Comparison of ENCODE assay signal across 33 mouse cellular contexts in the genomic region with DNA sequence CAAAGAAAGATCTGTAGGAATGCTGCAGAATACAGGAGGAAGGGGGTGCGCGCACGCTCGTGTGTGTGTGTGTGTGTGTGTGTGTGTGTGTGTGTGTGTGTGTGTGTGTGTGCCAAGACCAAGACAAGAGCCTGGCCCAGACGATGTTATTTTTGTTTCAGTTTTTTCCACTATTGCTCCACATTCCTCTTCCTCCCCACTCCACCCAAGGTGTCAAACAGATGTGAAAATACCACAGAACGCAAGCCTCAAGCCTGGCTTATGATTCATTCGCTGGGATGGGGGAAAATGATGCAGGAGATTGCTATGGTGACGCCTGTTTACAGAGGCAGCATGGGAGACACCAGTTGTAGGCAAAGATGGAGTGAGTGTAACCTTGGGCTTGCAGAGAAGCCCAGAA. TPM values are rescaled to one million over a fixed set of nuclear protein-coding genes. Genes with fewer than 3 reads are reported as not detected.
DNase-seq lines count a peak whose midpoint lies in the region; ATAC-seq and TF ChIP-seq lines count a peak whose summit lies in the region.
"Had no signal": no experiment of that assay in that cellular context is flagged by ENCODE, and none has a peak within 500 bp of the region (broad histone marks: within the 10 kb centered on the region; RNA-seq: fewer than 3 reads in every experiment).

No protein-coding gene starts in this region.

- ATAC-seq in stomach, postnatal 0 days (ENCODE audit: low FRiP score, low TSS enrichment), result no peak
- ATAC-seq: activated CD4-positive, CD25-positive, alpha-beta regulatory T cell, adult 4 months; forebrain, embryonic 15.5 days; intestine, embryonic 16.5 days; liver, postnatal 0 days had no signal

- H3K9me3 ChIP-seq in stomach, postnatal 0 days (ENCODE audit: control insufficient read depth, low read length), result no peaks in the 10 kb centered on the region
- H3K9me3 ChIP-seq: forebrain, embryonic 10.5 days; forebrain, embryonic 15.5 days; heart, embryonic 10.5 days; heart, embryonic 15.5 days; neural tube, embryonic 15.5 days had no signal

- no peak overlapping the region for H3K9ac ChIP-seq in stomach, postnatal 0 days (ENCODE audit: low read length)
- H3K9ac ChIP-seq: forebrain, embryonic 15.5 days; heart, embryonic 15.5 days; hindbrain, embryonic 13.5 days; liver, postnatal 0 days; neural tube, embryonic 15.5 days had no signal

- 65% methylated on average over 8 of the region's 8 CpGs for WGBS in stomach, postnatal 0 days

- H3K36me3 ChIP-seq in stomach, postnatal 0 days (ENCODE audit: control insufficient read depth, insufficient read depth, low read length), result no peaks in the 10 kb centered on the region
- H3K36me3 ChIP-seq: forebrain, embryonic 10.5 days; forebrain, embryonic 15.5 days; heart, embryonic 15.5 days; hindbrain, embryonic 13.5 days; neural tube, embryonic 15.5 days had no signal

- TF ChIP-seq EP300 in stomach, postnatal 0 days (optimal IDR thresholded peaks at IDR 0.05), result no peak

- H3K27me3 ChIP-seq in stomach, postnatal 0 days (ENCODE audit: control insufficient read depth, insufficient read depth, low read length), result no peaks in the 10 kb centered on the region
- H3K27me3 ChIP-seq: forebrain, embryonic 15.5 days; heart, embryonic 15.5 days; hindbrain, embryonic 13.5 days; neural tube, embryonic 15.5 days had no signal

- no peaks in the 10 kb centered on the region for H3K4me1 ChIP-seq in stomach, postnatal 0 days (replicated peaks; ENCODE audit: control insufficient read depth, insufficient read depth)
- H3K4me1 ChIP-seq: forebrain, embryonic 15.5 days; heart, embryonic 15.5 days; hindbrain, embryonic 13.5 days; neural tube, embryonic 15.5 days had no signal

- peak; percentile 58 for DNase-seq in heart, adult 11 months
- DNase-seq in heart, postnatal 4 days, result no peak
- peak; percentile 63 for DNase-seq in right cerebral cortex, adult 18-20 months
- DNase-seq in right cerebral cortex, postnatal 10 days (ENCODE audit: low spot score in 2 of 2), result no peak
- peak; percentile 89 for DNase-seq in brain, adult 2 months (ENCODE audit: low read depth, low spot score)
- peak; percentile 64 for DNase-seq in telencephalon, adult 2 months (ENCODE audit: low read depth, low spot score)
- DNase-seq in stomach, postnatal 0 days (ENCODE audit: low spot score), result no peak
- DNase-seq: adrenal gland, adult 2 months; adrenal gland, postnatal 36 days; B cell, adult 2 months; cerebellum, adult 2 months; cerebellum, postnatal 14 days; gastrocnemius, postnatal 14 days; kidney, adult 8-10 months; kidney, postnatal 4 days; layer of hippocampus, adult 9-11 months; liver, postnatal 0 days; lung, postnatal 10 days; midbrain, embryonic 14.5 days; spleen, adult 18-20 months had no signal

- no peak overlapping the region for H3K4me2 ChIP-seq in stomach, postnatal 0 days (replicated peaks; ENCODE audit: low read depth)
- H3K4me2 ChIP-seq: forebrain, embryonic 15.5 days; heart, embryonic 15.5 days; hindbrain, embryonic 13.5 days; liver, embryonic 11.5 days; neural tube, embryonic 15.5 days had no signal

- H3K27ac ChIP-seq in stomach, postnatal 0 days (replicated peaks), result no peak overlapping the region
- H3K27ac ChIP-seq: forebrain, embryonic 10.5 days; forebrain, embryonic 15.5 days; heart, embryonic 10.5 days; heart, embryonic 15.5 days; hindbrain, embryonic 13.5 days; kidney, postnatal 0 days; macrophage; neural tube, embryonic 15.5 days had no signal

- no peak for TF ChIP-seq CTCF in stomach, postnatal 0 days (IDR thresholded peaks at IDR 0.05; ENCODE audit: low read depth)

- no peak overlapping the region for H3K4me3 ChIP-seq in stomach, postnatal 0 days (ENCODE audit: low read depth, low read length)
- H3K4me3 ChIP-seq: forebrain, embryonic 10.5 days; forebrain, embryonic 15.5 days; heart, embryonic 10.5 days; heart, embryonic 15.5 days; hindbrain, embryonic 13.5 days; neural tube, embryonic 15.5 days had no signal

RNA-seq across cellular contexts. Expression of a gene that starts 46.2 kb away (rescaled TPM):
- total RNA-seq in heart, postnatal 4 days (2021), result 10 to 100 TPM; 28.7 to 31.3 TPM
- 8.1 and 8.2 TPM in 2 replicates for polyA plus RNA-seq in stomach, postnatal 0 days (2015; fragmentation: Nextera tagmentation; extraction: Ambion mirVana)
- total RNA-seq: granulocyte monocyte progenitor cell, adult 5-6 weeks; megakaryocyte-erythroid progenitor cell, adult 5-6 weeks had no signal
- polyA plus RNA-seq: activated CD4-positive, CD25-positive, alpha-beta regulatory T cell, adult 4 months; macrophage had no signal

Comparison
In these comparisons a context has a peak if more than half of its experiments do, and no peak if none do; other contexts are left out.
1. DNase-seq: peak in heart, adult 11 months (single experiment), right cerebral cortex, adult 18-20 months (single experiment), brain, adult 2 months (single experiment) and telencephalon, adult 2 months (single experiment); none in heart, postnatal 4 days (single experiment), right cerebral cortex, postnatal 10 days (0 of 2) and stomach, postnatal 0 days (single experiment).